Mouse (Mus musculus) left cerebral cortex, postnatal 4 days (tissue): ENCODE results near the gene Polr1d. TPM values are rescaled to one million over a fixed set of nuclear protein-coding genes. Genes with fewer than 3 reads are reported as not detected.

Experiments used
- DNase-seq: peaks from one replicate; pipeline ENCODE4 v3.0.0-alpha.2; 2022
- intact Hi-C: fragments of 180-260 bp; cut with DNase I; formaldehyde crosslinking; loops from one replicate; pipeline ENCODE4 v1.15.1; 2025
- total RNA-seq, 2 experiments: library from RNA; stranded (reverse); gene quantifications; 2 replicates each; pipeline ENCODE4 v1.2.3; 2021

The Polr1d gene
- total RNA-seq: 10 to 100 TPM; 93.0 to 96.0 TPM

DNA sequence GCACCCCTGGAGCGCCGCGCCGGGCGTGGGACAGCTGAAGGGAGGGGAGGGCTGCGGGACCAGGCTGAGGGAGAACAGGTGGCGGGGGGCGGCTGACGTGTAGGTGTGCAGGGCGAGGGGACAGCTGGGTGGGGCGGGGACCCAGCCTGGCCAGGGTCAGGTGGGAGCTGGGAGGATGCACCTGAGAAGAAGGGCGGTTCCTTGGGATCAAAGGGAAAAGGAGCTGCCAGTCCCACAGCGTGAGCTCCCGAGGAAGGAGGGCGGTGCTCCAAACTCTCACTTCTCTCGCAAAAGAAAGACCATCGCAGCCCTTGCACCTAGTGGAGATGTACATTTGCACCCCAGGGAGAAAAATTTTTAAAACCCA lies at the start of gene Polr1d:
Gene Polr1d (plus strand): TSS at position 252 of the 367 bp plus-strand sequence.
- intact Hi-C loops: loop anchor here (10.0 kb wide), 1 partner anchor 92 kb away; no protein-coding TSS in a partner anchor
- DNase-seq: no peak

- no peak for DNase-seq
- intact Hi-C loops: no loop called here
Measured at GRCm38 (mm10) chr5:147031281-147031680, 45.6 kb upstream of the Polr1d start.

GRCm38 (mm10) chr5:147033155-147033554 lies 43.7 kb upstream of the Polr1d start:
- intact Hi-C loops: no loop called here
- DNase-seq: no peak

DNA sequence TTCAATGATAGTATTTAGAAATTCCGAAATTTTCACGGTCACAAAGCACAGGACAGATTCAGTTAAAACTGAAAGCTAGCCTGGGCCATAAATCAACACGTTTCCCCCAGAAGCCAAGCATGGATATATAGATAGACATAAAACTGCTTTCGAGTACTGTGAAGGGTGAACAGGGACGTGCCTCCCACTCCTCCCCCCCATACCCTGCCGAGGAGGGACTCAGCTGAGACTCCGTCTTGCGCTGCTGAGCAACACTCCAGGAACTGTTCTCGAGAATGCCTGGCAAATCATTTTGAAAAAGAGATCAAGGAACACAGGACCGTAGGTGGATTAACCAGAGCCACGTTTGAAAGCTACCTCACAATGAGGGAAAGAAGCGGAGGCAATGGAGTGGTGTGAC lies 42.6 kb upstream of the Polr1d start:
- DNase-seq: no peak
- intact Hi-C loops: no loop called here

DNA sequence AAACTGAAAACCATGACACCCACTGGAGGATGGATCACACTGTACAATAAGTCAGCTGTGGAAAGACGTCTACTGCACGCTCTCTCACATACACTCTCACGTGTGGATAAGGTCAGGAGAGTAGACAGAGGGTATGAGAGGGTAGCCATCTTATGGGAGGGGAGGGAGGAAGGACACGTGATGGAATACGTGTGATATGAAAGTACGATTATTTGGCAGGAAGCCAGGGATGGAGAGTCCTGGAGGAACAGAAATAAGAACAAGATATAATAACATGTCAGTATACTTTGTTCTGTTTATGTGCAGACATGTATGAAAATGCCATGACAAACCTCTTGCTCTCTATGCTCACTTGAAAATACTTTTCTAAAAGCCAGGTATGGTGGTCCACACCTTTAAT lies 41.5 kb upstream of the Polr1d start:
- no peak for DNase-seq
- intact Hi-C loops: no loop called here

GRCm38 (mm10) chr5:147036028-147036427 lies 40.8 kb upstream of the Polr1d start:
- intact Hi-C loops: no loop called here
- no peak for DNase-seq

GRCm38 (mm10) chr5:147036661-147037060 lies 40.2 kb upstream of the Polr1d start:
- intact Hi-C loops: no loop called here
- no peak for DNase-seq

GRCm38 (mm10) chr5:147037601-147038000 lies 39.2 kb upstream of the Polr1d start:
- DNase-seq: no peak
- intact Hi-C loops: no loop called here

DNA sequence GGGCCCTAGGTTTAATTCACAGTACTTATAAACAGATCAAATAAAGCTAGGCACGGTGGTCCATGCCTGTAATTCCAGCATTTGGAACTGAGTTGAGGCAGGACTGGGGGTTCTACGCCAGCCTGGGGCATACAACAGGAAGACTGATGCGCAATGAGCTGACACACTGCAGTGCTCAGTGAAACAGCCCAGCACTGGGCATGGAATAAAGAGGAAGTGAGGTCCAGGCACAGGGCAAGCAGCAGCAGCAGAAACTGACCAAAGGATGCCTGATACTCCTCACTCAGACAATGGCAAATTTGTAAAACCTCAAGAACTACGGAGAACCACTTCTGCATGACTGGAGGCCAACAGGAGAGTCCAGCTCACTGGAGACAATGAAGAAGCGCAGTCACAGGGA lies 37.5 kb upstream of the Polr1d start:
- no peak for DNase-seq
- intact Hi-C loops: no loop called here

DNA sequence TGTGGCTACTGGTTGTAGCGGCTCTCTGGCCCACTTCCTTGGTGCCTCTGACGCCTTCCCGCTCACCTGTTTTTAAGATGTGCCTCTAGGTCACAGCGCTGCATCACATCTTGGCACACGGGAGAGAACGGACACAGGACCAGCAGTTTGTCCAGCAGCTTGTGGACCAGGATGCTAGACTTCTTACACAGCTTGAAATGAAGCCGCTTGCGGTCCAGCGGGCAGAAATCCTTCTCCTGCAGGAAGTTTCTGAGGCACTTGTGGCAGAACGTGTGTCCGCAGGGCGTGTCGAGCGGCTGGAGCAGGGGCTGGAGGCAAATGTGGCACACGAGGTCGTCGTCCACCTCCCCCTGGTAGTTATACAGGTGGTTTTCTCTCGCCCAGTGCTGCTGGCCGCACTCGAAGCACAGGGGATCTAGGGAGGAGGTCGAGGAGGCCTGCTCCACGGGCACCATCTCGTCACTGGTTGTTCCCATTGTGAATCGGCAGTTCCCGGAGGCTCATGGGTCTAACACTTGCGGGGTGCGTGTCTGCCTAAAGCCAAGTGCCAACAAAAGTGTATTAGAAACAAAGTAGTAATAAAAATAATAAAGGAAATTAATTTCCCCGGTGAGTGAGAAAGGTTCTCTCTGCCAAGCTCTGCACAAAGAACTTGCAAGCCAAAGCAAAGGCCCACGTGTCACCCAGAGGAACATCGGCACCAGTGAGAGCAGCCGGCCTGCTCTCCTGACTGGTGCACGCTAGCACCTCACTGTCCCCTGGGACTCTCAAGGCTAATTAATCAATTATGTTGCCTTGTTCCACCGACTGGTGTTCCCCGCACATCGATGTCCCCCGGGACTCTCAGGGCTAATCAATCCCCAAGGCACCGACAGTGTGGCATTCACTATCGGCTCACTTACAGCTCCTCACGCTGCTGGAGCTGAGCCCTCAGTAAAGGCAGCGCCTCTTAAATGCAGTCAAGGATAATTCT lies 34.6 kb upstream of the Polr1d start:
- intact Hi-C loops: no loop called here
- no peak for DNase-seq

DNA sequence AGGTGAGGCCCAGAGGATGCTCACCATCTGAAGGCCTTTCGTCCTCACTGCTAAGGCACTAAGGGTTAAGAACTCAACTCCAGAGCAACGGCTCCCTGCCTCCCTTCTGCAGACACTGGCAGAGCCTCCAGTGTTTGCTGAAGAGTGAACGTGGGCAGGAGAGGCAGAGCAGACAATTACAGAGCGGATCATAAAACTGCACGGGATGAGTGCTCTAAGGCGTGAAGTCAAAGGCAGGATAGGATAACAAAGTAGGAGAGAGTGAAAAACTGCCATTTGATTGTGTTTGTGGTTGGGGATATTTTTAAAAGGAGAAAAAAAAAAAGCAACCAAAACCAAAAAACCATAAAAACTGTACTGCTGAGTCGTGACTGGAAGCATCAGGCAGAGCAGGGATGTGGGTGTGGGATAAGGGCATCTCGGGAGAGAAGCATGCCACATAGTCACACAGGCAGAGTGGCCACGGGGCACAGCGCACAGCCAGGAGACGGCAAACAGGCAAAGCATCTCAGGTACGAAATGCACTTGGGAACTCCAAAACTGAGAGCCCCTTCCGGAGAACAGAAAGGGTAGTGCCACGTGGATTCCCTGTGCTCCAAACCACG lies 33.5 kb upstream of the Polr1d start:
- DNase-seq: no peak
- intact Hi-C loops: no loop called here

- no peak for DNase-seq
Measured at GRCm38 (mm10) chr5:147045311-147045710, 31.5 kb upstream of the Polr1d start.

DNA sequence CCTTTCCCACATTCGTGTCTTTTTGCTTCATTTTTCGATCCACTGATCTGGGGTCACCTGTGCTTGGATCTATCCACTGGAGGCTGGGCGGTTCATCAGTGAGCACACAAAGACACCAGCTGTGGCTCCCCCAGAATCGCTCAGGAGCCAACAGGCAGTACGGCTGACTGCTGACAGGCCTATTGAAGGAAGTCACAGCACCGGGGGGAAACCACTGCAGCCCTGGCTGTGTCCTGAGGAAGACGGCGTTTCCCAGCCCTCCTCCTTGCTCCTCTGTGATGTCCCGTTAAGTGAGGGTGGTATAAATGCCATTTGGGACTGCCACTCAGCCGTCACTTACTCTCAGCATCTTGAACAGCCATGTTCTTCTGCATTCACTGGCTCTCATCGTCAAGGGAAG lies 30.9 kb upstream of the Polr1d start:
- intact Hi-C loops: no loop called here
- DNase-seq: no peak

More at GRCm38 (mm10) chr5:147045311-147045710, 31.5 kb upstream of the Polr1d start:
- intact Hi-C loops: no loop called here

- DNase-seq: no peak
- intact Hi-C loops: no loop called here
Measured at GRCm38 (mm10) chr5:147049544-147050209, 27.2 kb upstream of the Polr1d start.

DNA sequence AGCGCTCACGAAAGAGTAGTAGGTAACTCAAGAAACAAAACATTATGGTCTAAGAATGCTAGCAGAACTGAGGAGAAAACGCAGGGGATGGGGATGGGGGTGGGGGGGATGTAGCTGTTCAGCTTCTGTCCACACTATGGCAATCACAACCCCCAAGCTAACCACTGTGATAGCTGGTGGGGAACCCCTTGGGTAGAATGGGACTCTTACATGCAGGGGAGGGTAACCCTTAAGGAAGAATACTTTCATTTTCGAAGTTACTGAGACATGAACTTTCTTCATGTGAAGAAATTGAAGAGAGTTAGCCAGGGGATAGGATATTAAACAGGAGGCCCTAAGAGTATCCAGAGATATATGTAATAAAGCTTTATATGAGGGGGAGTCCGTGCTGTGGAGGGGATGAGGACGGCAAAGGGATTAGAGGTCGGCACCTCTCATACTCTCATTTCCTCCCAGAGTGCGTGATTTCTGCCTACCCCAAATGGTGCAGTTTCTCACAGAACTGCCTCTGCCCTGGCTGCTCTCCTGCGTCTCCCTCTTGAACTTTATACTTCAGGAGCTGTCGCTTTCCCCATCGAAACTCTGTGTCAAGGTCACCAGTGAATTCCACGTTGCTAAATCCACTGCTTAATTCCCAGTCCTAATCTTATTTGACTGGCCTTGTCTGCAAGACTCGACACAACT lies 25.9 kb upstream of the Polr1d start:
- intact Hi-C loops: no loop called here
- DNase-seq: no peak

DNA sequence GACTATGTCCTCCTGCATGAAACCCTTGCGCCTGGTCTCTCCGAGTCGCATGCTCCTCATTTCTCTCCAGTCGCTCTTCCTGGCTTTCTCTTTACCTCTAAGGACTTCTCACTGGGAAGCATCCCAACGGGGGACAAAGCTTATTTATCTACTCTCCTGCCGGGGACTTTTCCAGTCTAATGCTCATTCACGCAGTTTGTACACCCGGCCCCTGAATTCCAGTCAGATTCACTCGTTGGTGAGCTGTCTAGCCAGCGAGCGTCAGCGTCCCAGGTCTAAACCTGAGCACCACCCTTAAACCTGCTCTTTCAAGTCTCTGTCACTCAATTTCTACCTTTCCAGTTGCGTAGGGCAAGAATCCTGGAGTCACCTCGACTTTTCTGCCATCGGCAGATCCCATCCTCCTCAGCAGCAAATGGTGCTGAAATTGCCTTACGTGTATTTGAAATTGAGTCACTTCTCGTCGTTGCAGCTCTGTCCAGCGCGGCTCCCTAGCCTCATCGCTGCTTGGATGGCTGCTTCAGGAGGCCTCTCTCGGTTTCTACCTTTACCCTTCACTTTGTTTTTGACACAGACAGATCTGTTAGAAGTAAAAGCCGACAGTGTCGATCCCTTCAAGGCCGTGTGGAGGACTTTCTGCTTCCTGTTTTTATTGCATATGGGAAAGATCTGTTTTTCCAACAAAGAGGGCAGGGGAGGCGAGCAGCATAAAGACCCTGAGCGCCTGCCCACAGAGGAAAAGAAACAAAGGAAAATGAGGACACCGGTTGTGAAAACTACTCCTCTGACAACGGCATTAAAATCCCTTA lies 25.1 kb upstream of the Polr1d start:
- DNase-seq: no peak
- intact Hi-C loops: no loop called here

- no peak for DNase-seq
- intact Hi-C loops: no loop called here
Measured at GRCm38 (mm10) chr5:147052309-147052558, 24.6 kb upstream of the Polr1d start.

DNA sequence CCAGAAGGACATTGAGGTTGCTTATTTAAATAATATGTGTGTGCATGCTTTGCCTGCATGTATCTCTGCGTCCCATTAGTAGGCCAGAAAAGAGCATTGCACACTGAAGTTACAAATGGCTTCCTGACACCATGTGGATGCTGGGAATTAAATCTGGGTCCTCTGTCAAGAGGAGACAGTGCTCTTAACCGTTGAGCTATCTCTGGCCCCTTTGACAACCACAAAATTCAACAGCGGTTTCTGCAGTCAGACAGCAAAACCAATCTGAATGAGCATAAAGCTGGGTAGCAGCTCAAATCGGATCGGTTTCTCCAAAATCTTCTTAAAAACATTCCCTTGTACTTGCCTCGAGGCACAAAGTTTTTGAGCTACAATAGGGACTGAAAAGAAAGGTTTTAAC lies 23.8 kb upstream of the Polr1d start:
- intact Hi-C loops: no loop called here
- DNase-seq: no peak

DNA sequence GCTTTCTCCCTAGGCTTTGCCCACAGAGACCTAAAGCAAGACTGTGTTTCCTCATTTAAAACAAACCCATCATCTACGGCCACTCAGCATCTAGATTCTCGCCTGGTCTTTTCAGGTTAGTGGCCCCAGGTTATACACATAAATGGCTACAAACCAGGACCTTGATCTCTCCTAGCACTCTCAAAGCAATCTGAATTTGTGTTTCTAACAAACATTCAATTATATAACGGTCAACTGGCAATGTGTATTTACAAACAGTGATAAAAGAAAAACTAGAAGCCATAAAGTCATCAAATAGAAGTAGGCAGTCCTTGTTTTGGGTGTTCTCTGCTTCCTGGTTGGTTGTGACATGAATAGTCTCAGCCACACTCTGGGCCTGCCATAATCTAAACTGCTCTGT lies 23.4 kb upstream of the Polr1d start:
- intact Hi-C loops: no loop called here

GRCm38 (mm10) chr5:147054328-147054727 lies 22.5 kb upstream of the Polr1d start:
- DNase-seq: no peak
- intact Hi-C loops: no loop called here

More for the DNA sequence above, 23.4 kb upstream of the Polr1d start:
- DNase-seq: no peak
